Mouse (Mus musculus): Measurements from ENCODE around the gene Col27a1.

Col27a1 gene

GRCm38 (mm10) chr4:63226164-63226882 lies 12.5 kb downstream of the Col27a1 start:
- no peak for DNase-seq

- no peak for DNase-seq
Observed at GRCm38 (mm10) chr4:63226883-63227235, 13.1 kb downstream of the Col27a1 start.

- DNase-seq: no peak
Observed at GRCm38 (mm10) chr4:63228943-63229342, 15.1 kb downstream of the Col27a1 start.

GRCm38 (mm10) chr4:63229991-63230581 lies 16.3 kb downstream of the Col27a1 start:
- no peak for DNase-seq

- DNase-seq: no peak
Observed at GRCm38 (mm10) chr4:63231121-63231520, 17.3 kb downstream of the Col27a1 start.

- no peak for DNase-seq
Observed at GRCm38 (mm10) chr4:63232542-63233020, 18.8 kb downstream of the Col27a1 start.

- no peak for DNase-seq
Observed at GRCm38 (mm10) chr4:63233557-63234452, 20.0 kb downstream of the Col27a1 start.

- DNase-seq: no peak
Observed at GRCm38 (mm10) chr4:63234852-63235251, 21.0 kb downstream of the Col27a1 start.

- DNase-seq: no peak
Observed at GRCm38 (mm10) chr4:63236235-63236634, 22.4 kb downstream of the Col27a1 start.

GRCm38 (mm10) chr4:63237225-63237624 lies 23.4 kb downstream of the Col27a1 start:
- DNase-seq: no peak

- DNase-seq: no peak
Observed at GRCm38 (mm10) chr4:63238141-63238540, 24.3 kb downstream of the Col27a1 start.

- no peak for DNase-seq
Observed at GRCm38 (mm10) chr4:63238722-63239121, 24.9 kb downstream of the Col27a1 start.

- no peak for DNase-seq
Observed at GRCm38 (mm10) chr4:63241031-63241430, 27.2 kb downstream of the Col27a1 start.

- no peak for DNase-seq
Observed at GRCm38 (mm10) chr4:63247991-63248390, 34.2 kb downstream of the Col27a1 start.

- DNase-seq: no peak
Observed at GRCm38 (mm10) chr4:63248951-63249350, 35.1 kb downstream of the Col27a1 start.

- DNase-seq: no peak
Observed at GRCm38 (mm10) chr4:63251760-63252159, 38.0 kb downstream of the Col27a1 start.

- no peak for DNase-seq
Observed at GRCm38 (mm10) chr4:63253716-63254115, 39.9 kb downstream of the Col27a1 start.

- DNase-seq: no peak
Observed at GRCm38 (mm10) chr4:63254151-63254550, 40.3 kb downstream of the Col27a1 start.

GRCm38 (mm10) chr4:63256371-63256770 lies 42.6 kb downstream of the Col27a1 start:
- no peak for DNase-seq

- no peak for DNase-seq
Observed at GRCm38 (mm10) chr4:63257346-63257745, 43.5 kb downstream of the Col27a1 start.

GRCm38 (mm10) chr4:63258096-63258495 lies 44.3 kb downstream of the Col27a1 start:
- no peak for DNase-seq

- no peak for DNase-seq
Observed at GRCm38 (mm10) chr4:63259066-63259465, 45.3 kb downstream of the Col27a1 start.

GRCm38 (mm10) chr4:63260506-63260905 lies 46.7 kb downstream of the Col27a1 start:
- no peak for DNase-seq

GRCm38 (mm10) chr4:63262941-63263340 lies 49.1 kb downstream of the Col27a1 start:
- DNase-seq: no peak
